ENCODE assay signal across 12 mouse cellular contexts in the genomic region with DNA sequence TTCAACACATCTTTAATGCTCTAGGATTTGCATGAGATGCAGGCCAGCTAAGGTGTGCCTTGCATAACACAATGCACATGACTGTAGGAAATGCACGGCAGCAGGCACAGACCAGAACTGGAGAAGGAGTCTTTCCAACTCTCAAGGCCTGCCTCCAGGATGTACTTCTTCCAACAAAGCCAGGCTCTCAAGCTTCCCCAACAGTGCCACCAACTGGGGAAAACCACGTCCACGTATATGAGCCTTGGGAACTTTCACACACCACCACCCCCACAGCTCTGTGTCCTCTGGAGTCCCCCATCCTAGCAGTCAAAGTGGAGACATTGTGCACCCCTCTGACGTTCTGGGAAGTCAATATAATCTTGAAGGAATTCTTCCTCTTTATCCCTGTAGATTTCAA. TPM values are rescaled to one million over a fixed set of nuclear protein-coding genes. Genes with fewer than 3 reads are reported as not detected.
DNase-seq lines count a peak whose midpoint lies in the region; TF ChIP-seq lines count a peak whose summit lies in the region.
"Had no signal": no experiment of that assay in that cellular context is flagged by ENCODE, and none has a peak within 500 bp of the region (broad histone marks: within the 10 kb centered on the region; RNA-seq: fewer than 3 reads in every experiment).

No protein-coding gene starts in this region.

- DNase-seq in adrenal gland, postnatal 36 days, result peak; percentile 45 to 55
- no peak for DNase-seq in adrenal gland, postnatal 25 days
- no peak for DNase-seq in layer of hippocampus, adult 2 months (ENCODE audit: low spot score in 2 of 2)
- no peak for DNase-seq in layer of hippocampus, adult 18-20 months (ENCODE audit: low spot score in 2 of 2)
- DNase-seq in adipocyte (ENCODE audit: low spot score), result peak; percentile 72
- DNase-seq in lung, postnatal 14 days, result peak; percentile 36
- DNase-seq in gastrocnemius, postnatal 25 days, result no peak
- DNase-seq in spleen, adult 18-20 months, result no peak
- DNase-seq: cerebellum, postnatal 14 days; kidney, adult 18-20 months; retina, postnatal 1 day had no signal

- TF ChIP-seq CTCF in layer of hippocampus, adult 2 months (conservative IDR thresholded peaks at IDR 0.05), result peak; percentile 53

- no peak overlapping the region for H3K4me3 ChIP-seq in layer of hippocampus, adult 2 months
- H3K4me3 ChIP-seq: liver, embryonic 15.5 days had no signal

- peak overlapping the region; percentile 76 for H3K27ac ChIP-seq in layer of hippocampus, adult 2 months
- H3K27ac ChIP-seq: liver, embryonic 15.5 days had no signal

RNA-seq across cellular contexts. Expression of gene H2afj, which starts 5.1 kb away (rescaled TPM):
- 100 to 1,000 TPM; 173 to 208 TPM for total RNA-seq in adrenal gland, postnatal 36 days (2021)
- 196 and 200 TPM in 2 replicates for total RNA-seq in adrenal gland, postnatal 25 days (2021)
- 10 to 100 TPM; 69.6 to 72.3 TPM for total RNA-seq in layer of hippocampus, adult 2 months (2021)
- 10 to 100 TPM; 64.1 to 73.0 TPM for total RNA-seq in layer of hippocampus, adult 18-20 months (2021)
- total RNA-seq in gastrocnemius, postnatal 25 days (2021), result 10 to 100 TPM; 16.4 to 17.9 TPM

RNA-seq across cellular contexts. Expression of gene Hist4h4, which starts 8.9 kb away (rescaled TPM):
- 10 to 100 TPM; 11.3 to 12.3 TPM for total RNA-seq in adrenal gland, postnatal 36 days (2021)
- 13.6 and 16.1 TPM in 2 replicates for total RNA-seq in adrenal gland, postnatal 25 days (2021)
- 10 to 100 TPM; 11.6 to 12.8 TPM for total RNA-seq in layer of hippocampus, adult 2 months (2021)
- total RNA-seq in layer of hippocampus, adult 18-20 months (2021), result 10 to 100 TPM; 11.8 to 13.2 TPM
- total RNA-seq in gastrocnemius, postnatal 25 days (2021), result 1 to 10 TPM; 4.7 TPM

RNA-seq across cellular contexts. Expression of gene BC049715, which starts 14.3 kb away (rescaled TPM):
- total RNA-seq in adrenal gland, postnatal 36 days (2021), result 1 to 10 TPM in 1 of 2 experiments, under 1 TPM in 1; 0.43 to 1.2 TPM
- 0.24 and 0.94 TPM in 2 replicates for total RNA-seq in adrenal gland, postnatal 25 days (2021)
- total RNA-seq in layer of hippocampus, adult 2 months (2021), result 1 to 10 TPM; 3.8 to 5.4 TPM
- 1 to 10 TPM; 2.6 to 3.0 TPM for total RNA-seq in layer of hippocampus, adult 18-20 months (2021)
- not detected for total RNA-seq in gastrocnemius, postnatal 25 days (2021)

RNA-seq across cellular contexts. Expression of gene Wbp11, which starts 14.9 kb away (rescaled TPM):
- 10 to 100 TPM; 77.0 to 78.2 TPM for total RNA-seq in adrenal gland, postnatal 36 days (2021)
- total RNA-seq in adrenal gland, postnatal 25 days (2021), result 73.2 and 79.7 TPM in 2 replicates
- 100 to 1,000 TPM; 134 to 138 TPM for total RNA-seq in layer of hippocampus, adult 2 months (2021)
- 100 to 1,000 TPM; 136 to 141 TPM for total RNA-seq in layer of hippocampus, adult 18-20 months (2021)
- total RNA-seq in gastrocnemius, postnatal 25 days (2021), result 10 to 100 TPM; 48.1 to 49.0 TPM

RNA-seq across cellular contexts. Expression of gene Smco3, which starts 22.1 kb away (rescaled TPM):
- total RNA-seq in adrenal gland, postnatal 36 days (2021), result under 1 TPM in 1 of 2 experiments, not detected in 1; 0.20 TPM
- total RNA-seq in adrenal gland, postnatal 25 days (2021), result 0.30 TPM in 1 of 2 replicates, not detected in the other
- 1 to 10 TPM; 5.8 to 7.9 TPM for total RNA-seq in layer of hippocampus, adult 2 months (2021)
- 10 to 100 TPM; 10.4 to 14.0 TPM for total RNA-seq in layer of hippocampus, adult 18-20 months (2021)
- under 1 TPM; 0.24 to 0.26 TPM for total RNA-seq in gastrocnemius, postnatal 25 days (2021)

Comparison
In these comparisons a context has a peak if more than half of its experiments do, and no peak if none do; other contexts are left out.
1. DNase-seq: peak in adrenal gland, postnatal 36 days (2 of 2), adipocyte (single experiment) and lung, postnatal 14 days (single experiment); none in adrenal gland, postnatal 25 days (single experiment), layer of hippocampus, adult 2 months (0 of 2), layer of hippocampus, adult 18-20 months (0 of 2), gastrocnemius, postnatal 25 days (single experiment) and spleen, adult 18-20 months (0 of 2).